Mouse (Mus musculus): ENCODE results near the gene Vkorc1. TPM values are rescaled to one million over a fixed set of nuclear protein-coding genes. Genes with fewer than 3 reads are reported as not detected.
"Not testable (repeated sequence)": the region's sequence is repeated elsewhere in the genome, so short reads cannot be mapped to it uniquely, and the experiment has no call there.

The Vkorc1 gene
- 61.5 and 69.9 TPM in 2 replicates for polyA plus RNA-seq (2014; fragmentation: Nextera tagmentation; extraction: Ambion mirVana)

DNA sequence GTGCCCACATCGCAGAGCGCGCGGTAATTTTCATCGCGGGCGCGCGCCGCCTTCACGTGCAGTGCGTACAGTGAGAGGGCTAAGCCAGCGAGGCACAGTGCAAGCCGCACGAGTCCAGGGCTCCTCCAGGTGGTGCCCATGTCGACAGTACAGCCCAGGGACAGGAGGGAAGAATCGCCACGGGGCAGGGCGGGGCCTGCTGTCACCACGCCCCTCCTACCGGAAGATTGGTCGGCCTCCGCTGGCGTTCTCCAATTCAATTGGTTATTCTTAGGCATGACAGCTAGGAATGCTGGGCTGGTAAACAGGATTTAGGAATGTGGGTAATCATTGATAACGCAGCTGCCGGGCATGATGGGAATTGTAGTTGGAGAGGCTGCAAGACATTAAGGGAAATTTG lies at the start of gene Vkorc1, which contains the start of gene Gm21974:
Gene Vkorc1 (minus strand): TSS at position 176 of the 400 bp plus-strand sequence.
Gene Gm21974 (minus strand): TSS at position 13 of the 400 bp plus-strand sequence.
- under 1% methylated on average over 26 of the region's 26 CpGs for WGBS
- peak within 1 kb of the TSS; percentile 40; the same call in 1 of the 2 replicates for H3K27ac ChIP-seq (ENCODE audit: low read depth, low read length)

GRCm38 (mm10) chr7:127944614-127945013 lies 49.2 kb upstream of the Vkorc1 start:
- Histone ChIP-seq H3K27me3 (replicated peaks; ENCODE audit: control insufficient read depth, insufficient read depth, low read length) (peaks cover 12% of the 10 kb centered on the region), H3K4me2 (ENCODE audit: low read length) (no peak overlapping the region), H3K27ac (ENCODE audit: low read depth, low read length) (no peak overlapping the region), H3K36me3 (ENCODE audit: control insufficient read depth, insufficient read depth, low read length) (no peaks in the 10 kb centered on the region), H3K4me3 (ENCODE audit: low read depth, low read length) (no peak overlapping the region), H3K9me3 (replicated peaks; ENCODE audit: control insufficient read depth, low read length) (no peaks in the 10 kb centered on the region), H3K4me1 (ENCODE audit: control insufficient read depth, insufficient read depth, low read length) (no peaks in the 10 kb centered on the region), H3K9ac (ENCODE audit: low read length) (no peak overlapping the region)
- WGBS: 11% methylated on average over 23 of the region's 23 CpGs
- no peak for ATAC-seq
- no peak for DNase-seq (ENCODE audit: low spot score)

More for the DNA sequence above, at the start of gene Vkorc1, which contains the start of gene Gm21974:
- H3K36me3 ChIP-seq (ENCODE audit: control insufficient read depth, insufficient read depth, low read length): peaks cover 12% of the 10 kb centered on the region
- peak within 1 kb of the TSS; percentile 53 for H3K4me3 ChIP-seq (ENCODE audit: low read depth, low read length)
- H3K9me3 ChIP-seq (replicated peaks; ENCODE audit: control insufficient read depth, low read length): no peaks in the 10 kb centered on the region
- peak; percentile 98 for DNase-seq (ENCODE audit: low spot score)
- H3K4me1 ChIP-seq (ENCODE audit: control insufficient read depth, insufficient read depth, low read length): peaks cover 7% of the 10 kb centered on the region
- peak; percentile 98 for ATAC-seq
- no peaks in the 10 kb centered on the region for H3K27me3 ChIP-seq (replicated peaks; ENCODE audit: control insufficient read depth, insufficient read depth, low read length)
- peak within 1 kb of the TSS; percentile 82 for H3K4me2 ChIP-seq (ENCODE audit: low read length)
- peak within 1 kb of the TSS; percentile 67 for H3K9ac ChIP-seq (ENCODE audit: low read length)

DNA sequence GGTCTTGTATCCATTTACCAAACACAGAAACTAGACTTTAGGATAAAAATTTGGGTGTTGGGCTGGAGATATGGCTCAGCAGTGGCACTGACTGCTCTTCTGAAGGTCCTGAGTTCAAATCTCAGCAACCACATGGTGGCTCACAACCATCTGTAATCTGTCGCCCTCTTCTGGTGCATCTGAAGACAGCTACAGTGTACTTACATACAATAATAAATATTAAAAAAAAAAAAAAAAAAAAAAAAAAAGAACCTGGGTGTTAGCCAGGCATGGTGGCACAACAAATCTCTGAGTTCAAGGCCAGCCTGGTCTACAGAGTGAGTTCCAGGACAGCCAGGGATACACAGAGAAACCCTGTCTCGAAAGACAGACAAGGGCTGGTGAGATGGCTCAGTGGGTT lies 46.7 kb upstream of the Vkorc1 start:
- DNase-seq (ENCODE audit: low spot score); H3K9me3 ChIP-seq (replicated peaks; ENCODE audit: control insufficient read depth, low read length); H3K4me1 ChIP-seq (ENCODE audit: control insufficient read depth, insufficient read depth, low read length); H3K9ac ChIP-seq (ENCODE audit: low read length); H3K4me2 ChIP-seq (ENCODE audit: low read length); ATAC-seq; H3K4me3 ChIP-seq (ENCODE audit: low read depth, low read length); H3K36me3 ChIP-seq (ENCODE audit: control insufficient read depth, insufficient read depth, low read length); H3K27ac ChIP-seq (ENCODE audit: low read depth, low read length): not testable (repeated sequence)
- WGBS: 59% methylated on average over 2 of the region's 2 CpGs
- peaks cover 12% of the 10 kb centered on the region for H3K27me3 ChIP-seq (replicated peaks; ENCODE audit: control insufficient read depth, insufficient read depth, low read length)

- peak overlapping the region; percentile 84 for H3K9ac ChIP-seq (ENCODE audit: low read length)
- DNase-seq (ENCODE audit: low spot score) (no peak), ATAC-seq (no peak)
- H3K4me3 ChIP-seq (ENCODE audit: low read depth, low read length): peak overlapping the region; percentile 74
- no peak overlapping the region for H3K27ac ChIP-seq (ENCODE audit: low read depth, low read length)
- H3K4me1 ChIP-seq (ENCODE audit: control insufficient read depth, insufficient read depth, low read length): peaks cover 8% of the 10 kb centered on the region
- H3K36me3 ChIP-seq (ENCODE audit: control insufficient read depth, insufficient read depth, low read length): no peaks in the 10 kb centered on the region
- no peaks in the 10 kb centered on the region for H3K9me3 ChIP-seq (replicated peaks; ENCODE audit: control insufficient read depth, low read length)
- no peaks in the 10 kb centered on the region for H3K27me3 ChIP-seq (replicated peaks; ENCODE audit: control insufficient read depth, insufficient read depth, low read length)
- 58% methylated on average over 18 of the region's 18 CpGs for WGBS
- H3K4me2 ChIP-seq (ENCODE audit: low read length): peak overlapping the region; percentile 98
Observed at GRCm38 (mm10) chr7:127936216-127936884, 40.9 kb upstream of the Vkorc1 start.

DNA sequence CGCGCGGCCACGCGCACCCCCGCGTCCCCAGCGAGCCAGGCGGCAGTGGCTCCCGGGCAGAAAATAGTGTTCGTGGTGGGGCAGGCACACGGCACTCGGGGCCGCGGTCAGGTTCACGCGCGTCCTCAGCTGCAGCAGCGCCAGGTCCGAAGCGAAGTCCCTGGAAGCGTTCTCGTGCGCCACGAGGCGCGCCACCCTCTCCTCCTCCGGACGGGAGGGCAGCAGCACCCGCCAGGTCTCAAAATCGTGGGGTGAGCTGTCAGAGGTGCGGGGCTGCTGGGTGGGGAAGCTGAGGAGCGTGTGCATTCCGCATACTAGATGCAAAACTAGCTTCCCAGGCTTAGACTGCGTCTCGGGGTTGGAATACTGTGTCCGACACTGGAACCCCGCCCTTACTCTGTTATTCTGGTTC lies 40.3 kb upstream of the Vkorc1 start:
- Histone ChIP-seq H3K27me3 (replicated peaks; ENCODE audit: control insufficient read depth, insufficient read depth, low read length) (no peaks in the 10 kb centered on the region), H3K9ac (ENCODE audit: low read length) (peak overlapping the region; percentile 84), H3K9me3 (replicated peaks; ENCODE audit: control insufficient read depth, low read length) (no peaks in the 10 kb centered on the region), H3K4me1 (ENCODE audit: control insufficient read depth, insufficient read depth, low read length) (peaks cover 8% of the 10 kb centered on the region), H3K4me2 (ENCODE audit: low read length) (peak overlapping the region; percentile 98), H3K36me3 (ENCODE audit: control insufficient read depth, insufficient read depth, low read length) (no peaks in the 10 kb centered on the region), H3K4me3 (ENCODE audit: low read depth, low read length) (peak overlapping the region; percentile 74), H3K27ac (ENCODE audit: low read depth, low read length) (peak overlapping the region; percentile 44; the same call in 1 of the 2 replicates)
- DNase-seq (ENCODE audit: low spot score) (peak; percentile 24), ATAC-seq (no peak; the same call in 1 of the 2 replicates)
- WGBS: 0% methylated on average over 29 of the region's 38 CpGs

GRCm38 (mm10) chr7:127935028-127935722 lies 39.8 kb upstream of the Vkorc1 start:
- H3K9ac ChIP-seq (ENCODE audit: low read length): peak overlapping the region; percentile 84
- 7% methylated on average over 30 of the region's 32 CpGs for WGBS
- no peaks in the 10 kb centered on the region for H3K36me3 ChIP-seq (ENCODE audit: control insufficient read depth, insufficient read depth, low read length)
- peak overlapping the region; percentile 74 for H3K4me3 ChIP-seq (ENCODE audit: low read depth, low read length)
- H3K27me3 ChIP-seq (replicated peaks; ENCODE audit: control insufficient read depth, insufficient read depth, low read length): no peaks in the 10 kb centered on the region; the same call in 1 of the 2 replicates
- peak overlapping the region; percentile 98 for H3K4me2 ChIP-seq (ENCODE audit: low read length)
- H3K9me3 ChIP-seq (replicated peaks; ENCODE audit: control insufficient read depth, low read length): no peaks in the 10 kb centered on the region
- peak overlapping the region; percentile 44; the same call in 1 of the 2 replicates for H3K27ac ChIP-seq (ENCODE audit: low read depth, low read length)
- ATAC-seq (peak; percentile 98), DNase-seq (ENCODE audit: low spot score) (peak; percentile 98)
- H3K4me1 ChIP-seq (ENCODE audit: control insufficient read depth, insufficient read depth, low read length): peaks cover 8% of the 10 kb centered on the region

DNA sequence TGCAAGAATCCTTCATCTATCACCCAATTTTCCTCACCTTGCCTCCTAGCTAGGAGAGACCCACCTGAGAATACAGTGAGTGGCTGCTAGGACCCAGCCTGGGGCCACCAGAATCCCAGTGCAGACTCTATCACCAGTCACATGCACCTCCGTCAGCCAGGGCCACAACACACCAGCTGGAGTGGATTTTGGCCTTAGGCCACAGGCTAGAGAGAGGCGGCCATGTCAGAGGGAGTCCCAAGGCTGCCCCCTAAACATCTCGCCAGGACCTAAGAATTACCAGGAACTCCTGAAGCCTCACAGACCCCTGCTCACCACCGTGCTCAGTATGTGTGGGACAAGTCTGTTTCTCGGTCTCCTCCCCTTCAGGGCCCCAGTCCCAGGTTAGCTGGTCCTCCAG lies 38.7 kb upstream of the Vkorc1 start:
- DNase-seq (ENCODE audit: low spot score) (no peak), ATAC-seq (no peak)
- Histone ChIP-seq H3K36me3 (ENCODE audit: control insufficient read depth, insufficient read depth, low read length) (no peaks in the 10 kb centered on the region), H3K27ac (ENCODE audit: low read depth, low read length) (no peak overlapping the region), H3K9ac (ENCODE audit: low read length) (no peak overlapping the region), H3K27me3 (replicated peaks; ENCODE audit: control insufficient read depth, insufficient read depth, low read length) (no peaks in the 10 kb centered on the region; the same call in 1 of the 2 replicates), H3K4me2 (ENCODE audit: low read length) (no peak overlapping the region), H3K4me3 (ENCODE audit: low read depth, low read length) (no peak overlapping the region), H3K4me1 (ENCODE audit: control insufficient read depth, insufficient read depth, low read length) (peaks cover 8% of the 10 kb centered on the region), H3K9me3 (replicated peaks; ENCODE audit: control insufficient read depth, low read length) (no peaks in the 10 kb centered on the region)
- WGBS: 85% methylated on average over 5 of the region's 5 CpGs

- ATAC-seq (no peak), DNase-seq (ENCODE audit: low spot score) (no peak)
- Histone ChIP-seq H3K9me3 (replicated peaks; ENCODE audit: control insufficient read depth, low read length) (no peaks in the 10 kb centered on the region), H3K4me1 (ENCODE audit: control insufficient read depth, insufficient read depth, low read length) (peaks cover 8% of the 10 kb centered on the region), H3K4me3 (ENCODE audit: low read depth, low read length) (no peak overlapping the region), H3K4me2 (ENCODE audit: low read length) (no peak overlapping the region), H3K36me3 (ENCODE audit: control insufficient read depth, insufficient read depth, low read length) (no peaks in the 10 kb centered on the region), H3K9ac (ENCODE audit: low read length) (no peak overlapping the region), H3K27me3 (replicated peaks; ENCODE audit: control insufficient read depth, insufficient read depth, low read length) (no peaks in the 10 kb centered on the region; the same call in 1 of the 2 replicates), H3K27ac (ENCODE audit: low read depth, low read length) (no peak overlapping the region)
- 16% methylated on average over 13 of the region's 13 CpGs for WGBS
Observed at GRCm38 (mm10) chr7:127932273-127933031, 37.0 kb upstream of the Vkorc1 start.

Measured in forebrain, embryonic 14.5 days (tissue).